Mouse (Mus musculus) c-Kit-negative CD71-positive TER-119-positive erythroid progenitor cells, embryonic 14.5 days (primary cell): ENCODE results near the gene Idh2.

Source experiments
- DNase-seq: peaks from one replicate; pipeline ENCODE4 v3.0.0-alpha.2; 2013; ENCODE audit warnings: low read depth, low spot score

Idh2 gene

GRCm38 (mm10) chr7:80123115-80123514 is 7.9 kb upstream of the Idh2 start:
- no peak for DNase-seq

GRCm38 (mm10) chr7:80121083-80121482 is 5.9 kb upstream of the Idh2 start:
- no peak for DNase-seq

GRCm38 (mm10) chr7:80119198-80119597 is 4.0 kb upstream of the Idh2 start:
- DNase-seq: no peak

- DNase-seq: no peak
Observed at GRCm38 (mm10) chr7:80116158-80116557, 966 bp upstream of the Idh2 start.

- DNase-seq: no peak
Observed at GRCm38 (mm10) chr7:80114451-80115223, 555 bp downstream of the Idh2 start.

GRCm38 (mm10) chr7:80113989-80114388 is 1.2 kb downstream of the Idh2 start:
- DNase-seq: no peak

- no peak for DNase-seq
Observed at GRCm38 (mm10) chr7:80111066-80112045, 3.8 kb downstream of the Idh2 start.

- no peak for DNase-seq
Observed at GRCm38 (mm10) chr7:80106441-80106840, 8.8 kb downstream of the Idh2 start.

- DNase-seq: no peak
Observed at GRCm38 (mm10) chr7:80105637-80106390, 9.4 kb downstream of the Idh2 start.

- no peak for DNase-seq
Observed at GRCm38 (mm10) chr7:80103335-80103734, 11.9 kb downstream of the Idh2 start.

- DNase-seq: no peak
Observed at GRCm38 (mm10) chr7:80098389-80098976, 16.7 kb downstream of the Idh2 start.

- no peak for DNase-seq
Observed at GRCm38 (mm10) chr7:80095598-80096309, 19.4 kb downstream of the Idh2 start.

- no peak for DNase-seq
Observed at GRCm38 (mm10) chr7:80094481-80094880, 20.7 kb downstream of the Idh2 start.

- no peak for DNase-seq
Observed at GRCm38 (mm10) chr7:80092351-80093046, 22.7 kb downstream of the Idh2 start.

GRCm38 (mm10) chr7:80091866-80092210 is 23.4 kb downstream of the Idh2 start:
- DNase-seq: no peak

GRCm38 (mm10) chr7:80091004-80091865 is 24.0 kb downstream of the Idh2 start:
- no peak for DNase-seq

- no peak for DNase-seq
Observed at GRCm38 (mm10) chr7:80090191-80091003, 24.8 kb downstream of the Idh2 start.

- DNase-seq: no peak
Observed at GRCm38 (mm10) chr7:80088191-80088590, 27.0 kb downstream of the Idh2 start.
